ENCODE assay signal across 17 mouse cellular contexts in the genomic region with DNA sequence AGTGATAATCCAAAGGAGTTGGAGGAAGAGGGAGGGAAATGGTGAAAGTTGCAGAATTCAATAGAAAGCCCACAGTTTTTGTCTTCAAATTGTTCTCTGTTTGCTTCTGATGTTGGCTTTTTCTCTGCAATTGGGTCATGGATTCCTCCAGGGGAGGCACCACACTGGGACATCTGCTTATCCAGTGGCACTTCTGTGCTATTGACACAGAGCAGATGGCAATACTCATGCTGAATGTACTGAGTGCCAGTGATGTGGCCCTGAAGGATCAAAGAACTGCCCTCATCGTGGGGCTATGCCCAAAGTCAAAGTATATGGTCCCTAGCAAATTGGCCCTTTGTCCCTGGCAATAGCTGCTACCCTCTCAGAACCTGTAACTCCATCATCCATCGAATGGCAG.
DNase-seq lines count a peak whose midpoint lies in the region; TF ChIP-seq lines count a peak whose summit lies in the region.
"Had no signal": no experiment of that assay in that cellular context is flagged by ENCODE, and none has a peak within 500 bp of the region (broad histone marks: within the 10 kb centered on the region; RNA-seq: fewer than 3 reads in every experiment).

No protein-coding gene starts in this region.

- H3K4me1 ChIP-seq in cerebellum, adult 2 months (ENCODE audit: control insufficient read depth, insufficient read depth, low read length): peaks cover 5% of the 10 kb centered on the region; the same call in 1 of the 2 replicates
- H3K4me1 ChIP-seq: embryonic facial prominence, embryonic 10.5 days; forebrain, embryonic 13.5 days; hindbrain, embryonic 10.5 days; hindbrain, embryonic 15.5 days had no signal

- WGBS in cerebellum, adult 2 months: 30% methylated on average over 2 of the region's 2 CpGs

- H3K27ac ChIP-seq in cerebellum, adult 2 months (ENCODE audit: insufficient read depth, low read length): no peak overlapping the region
- H3K27ac ChIP-seq: embryonic facial prominence, embryonic 10.5 days; forebrain, embryonic 13.5 days; gastrocnemius, adult 2 months; heart, adult 2 months; hindbrain, embryonic 10.5 days; hindbrain, embryonic 15.5 days had no signal

- peak; percentile 13 for DNase-seq in left cerebral cortex, postnatal 4 days
- DNase-seq in left cerebral cortex, adult 18-20 months (ENCODE audit: low spot score in 2 of 2): no peak
- DNase-seq in cerebellum, adult 2 months: peak; percentile 23 to 58
- DNase-seq in cerebellum, postnatal 10 days: peak; percentile 49 to 54
- DNase-seq in thymus, adult 18-20 months: no peak
- DNase-seq in spleen, adult 12 weeks (ENCODE audit: low spot score): no peak
- no peak for DNase-seq in right cerebral cortex, postnatal 36 days (ENCODE audit: low spot score in 2 of 2)
- DNase-seq: adrenal gland, postnatal 14 days; gastrocnemius, adult 2 months; gastrocnemius, postnatal 25 days; heart, adult 2 months; kidney, adult 2 months had no signal

- TF ChIP-seq CTCF in cerebellum, adult 2 months (IDR thresholded peaks at IDR 0.05; ENCODE audit: borderline replicate concordance, insufficient read depth, low read depth, low read length): no peak

- H3K4me3 ChIP-seq in cerebellum, adult 2 months (replicated peaks; ENCODE audit: insufficient read depth, low read depth, low read length): no peak overlapping the region
- H3K4me3 ChIP-seq: embryonic facial prominence, embryonic 10.5 days; forebrain, embryonic 13.5 days; gastrocnemius, adult 2 months; heart, adult 2 months; hindbrain, embryonic 10.5 days; hindbrain, embryonic 15.5 days had no signal

- no peak for TF ChIP-seq POLR2A in cerebellum, adult 2 months (IDR thresholded peaks at IDR 0.05; ENCODE audit: borderline replicate concordance, insufficient read depth, low read length)

- H3K27me3 ChIP-seq in cerebellum, adult 2 months (ENCODE audit: control insufficient read depth, insufficient read depth, low read length): no peaks in the 10 kb centered on the region
- H3K27me3 ChIP-seq: forebrain, embryonic 13.5 days; hindbrain, embryonic 15.5 days; Patski had no signal

- intact Hi-C loops in left cerebral cortex, postnatal 4 days (cut with DNase I): no loop called here

Comparison
In these comparisons a context has a peak if more than half of its experiments do, and no peak if none do; other contexts are left out.
1. DNase-seq: peak in left cerebral cortex, postnatal 4 days (single experiment), cerebellum, adult 2 months (2 of 2) and cerebellum, postnatal 10 days (2 of 2); none in left cerebral cortex, adult 18-20 months (0 of 2), thymus, adult 18-20 months (0 of 2), spleen, adult 12 weeks (single experiment) and right cerebral cortex, postnatal 36 days (0 of 2).